Mouse (Mus musculus): ENCODE results near the gene Tpk1. TPM values are rescaled to one million over a fixed set of nuclear protein-coding genes. Genes with fewer than 3 reads are reported as not detected.
"Not testable (repeated sequence)": the region's sequence is repeated elsewhere in the genome, so short reads cannot be mapped to it uniquely, and the experiment has no call there.

Tpk1 gene
- total RNA-seq, 4 experiments from 2014 or later = 2.2 to 5.8 (median 4.1) TPM

GRCm38 (mm10) chr6:43528996-43529395 is 137.1 kb downstream of the Tpk1 start:
- no peak for DNase-seq (ENCODE audit: low spot score in 2 of 2)

GRCm38 (mm10) chr6:43525028-43525427 is 141.1 kb downstream of the Tpk1 start:
- DNase-seq (ENCODE audit: low spot score in 2 of 2) = no peak

- no peak for DNase-seq (ENCODE audit: low spot score in 2 of 2)
Observed at GRCm38 (mm10) chr6:43522046-43522445, 144.0 kb downstream of the Tpk1 start.

- DNase-seq (ENCODE audit: low spot score in 2 of 2) = no peak
Observed at GRCm38 (mm10) chr6:43520218-43520617, 145.9 kb downstream of the Tpk1 start.

- DNase-seq (ENCODE audit: low spot score in 2 of 2) = no peak
Observed at GRCm38 (mm10) chr6:43518378-43518777, 147.7 kb downstream of the Tpk1 start.

GRCm38 (mm10) chr6:43517316-43517655 is 148.8 kb downstream of the Tpk1 start:
- no peak for DNase-seq (ENCODE audit: low spot score in 2 of 2)

- DNase-seq (ENCODE audit: low spot score in 2 of 2) = no peak
Observed at GRCm38 (mm10) chr6:43516593-43517315, 149.3 kb downstream of the Tpk1 start.

GRCm38 (mm10) chr6:43506686-43507385 is 159.2 kb downstream of the Tpk1 start:
- DNase-seq (ENCODE audit: low spot score in 2 of 2) = not testable (repeated sequence)

- no peak for DNase-seq (ENCODE audit: low spot score in 2 of 2)
Observed at GRCm38 (mm10) chr6:43504609-43505230, 161.4 kb downstream of the Tpk1 start.

GRCm38 (mm10) chr6:43492367-43492766 is 173.7 kb downstream of the Tpk1 start:
- no peak for DNase-seq (ENCODE audit: low spot score in 2 of 2)

GRCm38 (mm10) chr6:43486691-43487090 is 179.4 kb downstream of the Tpk1 start:
- no peak for DNase-seq (ENCODE audit: low spot score in 2 of 2)

GRCm38 (mm10) chr6:43480687-43481086 is 185.4 kb downstream of the Tpk1 start:
- DNase-seq (ENCODE audit: low spot score in 2 of 2) = no peak

- no peak for DNase-seq (ENCODE audit: low spot score in 2 of 2)
Observed at GRCm38 (mm10) chr6:43478810-43479209, 187.3 kb downstream of the Tpk1 start.

- DNase-seq (ENCODE audit: low spot score in 2 of 2) = no peak
Observed at GRCm38 (mm10) chr6:43476406-43476805, 189.7 kb downstream of the Tpk1 start.

- DNase-seq (ENCODE audit: low spot score in 2 of 2) = no peak
Observed at GRCm38 (mm10) chr6:43475921-43476320, 190.2 kb downstream of the Tpk1 start.

GRCm38 (mm10) chr6:43471556-43471955 is 194.5 kb downstream of the Tpk1 start:
- DNase-seq (ENCODE audit: low spot score in 2 of 2) = no peak

GRCm38 (mm10) chr6:43468821-43469594 is 197.1 kb downstream of the Tpk1 start:
- DNase-seq (ENCODE audit: low spot score in 2 of 2) = no peak

- DNase-seq (ENCODE audit: low spot score in 2 of 2) = no peak
Observed at GRCm38 (mm10) chr6:43462849-43463369, 203.2 kb downstream of the Tpk1 start.

GRCm38 (mm10) chr6:43462189-43462848 is 203.8 kb downstream of the Tpk1 start:
- DNase-seq (ENCODE audit: low spot score in 2 of 2) = no peak

- no peak for DNase-seq (ENCODE audit: low spot score in 2 of 2)
Observed at GRCm38 (mm10) chr6:43459082-43459481, 207.0 kb downstream of the Tpk1 start.

- DNase-seq (ENCODE audit: low spot score in 2 of 2) = no peak
Observed at GRCm38 (mm10) chr6:43457989-43458388, 208.1 kb downstream of the Tpk1 start.

All from left cerebral cortex, adult 8-10 months (tissue).